In the genomic region with DNA sequence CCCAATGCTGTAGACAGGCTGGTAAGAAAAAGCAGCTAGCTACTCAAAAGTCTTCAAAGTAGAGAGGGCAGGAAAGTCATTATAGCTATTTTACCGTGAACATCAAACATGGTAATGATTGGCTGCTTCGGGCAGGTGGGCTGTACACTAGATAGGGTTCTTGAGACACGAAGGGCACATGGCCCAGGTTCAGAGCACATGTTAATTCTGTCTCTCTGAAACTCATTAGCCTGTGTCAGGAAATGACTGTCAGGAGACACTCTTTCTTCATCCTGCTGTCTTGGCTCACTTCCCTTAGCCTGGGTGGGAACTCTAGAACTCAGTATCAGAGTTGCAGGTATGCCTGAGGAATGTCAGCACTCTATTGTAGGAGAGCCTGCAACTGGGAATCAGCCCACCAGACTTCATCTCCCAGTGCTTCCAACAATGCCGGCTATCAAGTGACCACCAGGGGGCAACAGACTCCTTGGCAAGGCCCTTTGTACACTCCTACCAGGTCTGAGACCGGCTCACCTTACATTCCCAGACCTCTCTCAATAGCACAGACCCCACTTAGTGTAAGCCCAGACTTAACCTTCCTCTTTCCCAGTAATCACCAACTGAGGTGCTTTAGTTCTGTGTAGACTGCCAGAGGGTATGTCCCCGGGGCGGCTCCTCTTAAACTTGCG, we compare ENCODE assay signal across 7 mouse cellular contexts. TPM values are rescaled to one million over a fixed set of nuclear protein-coding genes. Genes with fewer than 3 reads are reported as not detected.
DNase-seq lines count a peak whose midpoint lies in the region; ATAC-seq and TF ChIP-seq lines count a peak whose summit lies in the region.

No protein-coding gene starts in this region.

- ATAC-seq in hindbrain, embryonic 16.5 days = peak; percentile 57

- H3K9me3 ChIP-seq in hindbrain, embryonic 16.5 days (ENCODE audit: control insufficient read depth, low read length) = no peaks in the 10 kb centered on the region
- H3K9me3 ChIP-seq in midbrain, embryonic 10.5 days (replicated peaks) = no peaks in the 10 kb centered on the region

- 35% methylated on average over 8 of the region's 8 CpGs for WGBS in hindbrain, embryonic 16.5 days
- WGBS in midbrain, embryonic 10.5 days = 40% methylated on average over 8 of the region's 8 CpGs

- DNase-seq in WW6 (ENCODE audit: low read depth, low spot score) = peak; percentile 86
- DNase-seq in cerebellum, postnatal 10 days = peak; percentile 88 to 92
- DNase-seq in gastrocnemius, adult 2 months = peak; percentile 74
- peak; percentile 51 to 64 for DNase-seq in left cerebral cortex, postnatal 36 days (ENCODE audit: low spot score in 2 of 2)
- DNase-seq in midbrain, embryonic 10.5 days (ENCODE audit: low spot score) = peak; percentile 79
- peak; percentile 57 for DNase-seq in skeletal muscle tissue, adult 2 months (ENCODE audit: low read depth, low spot score)

- intact Hi-C loops in gastrocnemius, adult 2 months (cut with DNase I) = loop anchor here (1.0 to 10.0 kb wide), 4 partner anchors 102 to 608 kb away; partner anchors contain the start of genes Cish, Rad54l2 and Rbm15b
- intact Hi-C loops in left cerebral cortex, postnatal 36 days (cut with DNase I) = loop anchor here (10.0 kb wide), 1 partner anchor 598 kb away; the partner anchor contains the start of gene Mapkapk3

- no peak overlapping the region for H3K4me3 ChIP-seq in gastrocnemius, adult 2 months
- no peak overlapping the region for H3K4me3 ChIP-seq in hindbrain, embryonic 16.5 days (ENCODE audit: low read length)
- H3K4me3 ChIP-seq in midbrain, embryonic 10.5 days = no peak overlapping the region; the same call in 1 of the 2 replicates

- H3K27me3 ChIP-seq in hindbrain, embryonic 16.5 days (replicated peaks; ENCODE audit: control insufficient read depth, insufficient read depth, low read length) = no peaks in the 10 kb centered on the region
- peaks cover 6% of the 10 kb centered on the region; the same call in 1 of the 2 replicates for H3K27me3 ChIP-seq in midbrain, embryonic 10.5 days (ENCODE audit: low read depth, poor library complexity, severe bottlenecking)

- peak overlapping the region; percentile 32 for H3K4me2 ChIP-seq in hindbrain, embryonic 16.5 days (ENCODE audit: low read length)

- TF ChIP-seq CTCF in gastrocnemius, adult 2 months (IDR thresholded peaks at IDR 0.05) = peak; percentile 92

- no peaks in the 10 kb centered on the region for H3K36me3 ChIP-seq in hindbrain, embryonic 16.5 days (ENCODE audit: control insufficient read depth, insufficient read depth, low read length)
- peaks cover 11% of the 10 kb centered on the region for H3K36me3 ChIP-seq in midbrain, embryonic 10.5 days

- H3K27ac ChIP-seq in gastrocnemius, adult 2 months = no peak overlapping the region
- H3K27ac ChIP-seq in hindbrain, embryonic 16.5 days (ENCODE audit: low read depth, low read length) = no peak overlapping the region
- H3K27ac ChIP-seq in midbrain, embryonic 10.5 days (replicated peaks) = 0 out of 2 replicates have a peak overlapping the region, but pooled peaks have one; percentile 17

- peaks cover 7% of the 10 kb centered on the region for H3K4me1 ChIP-seq in hindbrain, embryonic 16.5 days (ENCODE audit: control insufficient read depth, insufficient read depth, low read depth, low read length)
- H3K4me1 ChIP-seq in midbrain, embryonic 10.5 days = peaks cover 36% of the 10 kb centered on the region

- no peak overlapping the region for H3K9ac ChIP-seq in hindbrain, embryonic 16.5 days (ENCODE audit: low read depth, low read length)

RNA-seq across cellular contexts. Expression of gene Tex264, which starts 1.4 kb away (rescaled TPM):
- total RNA-seq in gastrocnemius, adult 2 months (2021) = 10 to 100 TPM; 31.7 to 32.6 TPM
- 86.1 and 91.0 TPM in 2 replicates for polyA plus RNA-seq in hindbrain, embryonic 16.5 days (2015; fragmentation: Nextera tagmentation; extraction: Ambion mirVana)
- total RNA-seq in left cerebral cortex, postnatal 36 days (2021) = 100 to 1,000 TPM; 104 to 109 TPM
- 26.4 and 30.2 TPM in 2 replicates for polyA plus RNA-seq in midbrain, embryonic 10.5 days (2016; fragmentation: Nextera tagmentation; extraction: Ambion mirVana)

RNA-seq across cellular contexts. Expression of gene Grm2, which starts 31.2 kb away (rescaled TPM):
- not detected for total RNA-seq in gastrocnemius, adult 2 months (2021)
- 11.3 and 12.3 TPM in 2 replicates for polyA plus RNA-seq in hindbrain, embryonic 16.5 days (2015; fragmentation: Nextera tagmentation; extraction: Ambion mirVana)
- 10 to 100 TPM; 53.5 to 72.7 TPM for total RNA-seq in left cerebral cortex, postnatal 36 days (2021)
- polyA plus RNA-seq in midbrain, embryonic 10.5 days (2016; fragmentation: Nextera tagmentation; extraction: Ambion mirVana) = 11.8 and 18.9 TPM in 2 replicates

Comparison
In these comparisons a context has a peak if more than half of its experiments do, and no peak if none do; other contexts are left out.
1. RNA of gene Grm2, which starts 31.2 kb away (total RNA-seq): 53.5 to 72.7 TPM in left cerebral cortex, postnatal 36 days; not detected in gastrocnemius, adult 2 months; every median in the first group is over 10 times any median in the second.
2. Peak in every context shown above with its lines, with median percentiles within 50 percentile points of each other: DNase-seq.